In genomic region chr2:31127899-31128298, GRCm38 (mm10) we compare ENCODE assay signal across 12 mouse cellular contexts. TPM values are rescaled to one million over a fixed set of nuclear protein-coding genes. Genes with fewer than 3 reads are reported as not detected.
A peak's percentile ranks its signal among the peaks of the same experiment; 100 is the strongest.
DNase-seq lines count a peak whose midpoint lies in the region; ATAC-seq lines count a peak whose summit lies in the region.
"Had no signal": no experiment of that assay in that cellular context is flagged by ENCODE, and none has a peak within 500 bp of the region (broad histone marks: within the 10 kb centered on the region; RNA-seq: fewer than 3 reads in every experiment).

No protein-coding gene starts in this region.

- peaks cover 64% of the 10 kb centered on the region for H3K4me1 ChIP-seq in liver, embryonic 11.5 days (replicated peaks; ENCODE audit: control insufficient read depth, insufficient read depth, low read length)

- 59% methylated on average over 4 of the region's 4 CpGs for WGBS in liver, embryonic 11.5 days

- no peaks in the 10 kb centered on the region for H3K9me3 ChIP-seq in liver, embryonic 11.5 days (ENCODE audit: control insufficient read depth, low read length)

- peak; percentile 51; the same call in 1 of the 2 replicates for ATAC-seq in liver, embryonic 11.5 days (replicated peaks; ENCODE audit: low FRiP score)
- ATAC-seq in cerebellum, adult (ENCODE audit: insufficient number of reproducible peaks, low FRiP score, low TSS enrichment) = no peak

- H3K36me3 ChIP-seq in liver, embryonic 11.5 days (ENCODE audit: control insufficient read depth, insufficient read depth, low read length) = no peaks in the 10 kb centered on the region

- peak; percentile 67 for DNase-seq in adrenal gland, postnatal 10 days
- DNase-seq in adrenal gland, postnatal 4 days (ENCODE audit: low spot score in 2 of 2) = no peak
- peak; percentile 45 for DNase-seq in 3134 (ENCODE audit: extremely low read depth, insufficient read length, low spot score)
- DNase-seq in adrenal gland, postnatal 25 days = peak; percentile 33
- DNase-seq in liver, embryonic 11.5 days (ENCODE audit: low spot score) = no peak
- DNase-seq in thymus, postnatal 25 days = no peak
- no peak for DNase-seq in cerebellum, adult 9-10 months
- DNase-seq: right cerebral cortex, postnatal 4 days; thymus, postnatal 4 days had no signal

- H3K9ac ChIP-seq in liver, embryonic 11.5 days (ENCODE audit: low read depth, low read length) = no peak overlapping the region
- H3K9ac ChIP-seq: liver, embryonic 14.5 days had no signal

- no peak overlapping the region for H3K4me3 ChIP-seq in liver, embryonic 11.5 days (ENCODE audit: low read depth, low read length)
- H3K4me3 ChIP-seq: erythroblast, embryonic 14.5 days had no signal

- no peaks in the 10 kb centered on the region for H3K27me3 ChIP-seq in liver, embryonic 11.5 days (replicated peaks; ENCODE audit: control insufficient read depth, insufficient read depth, low read length)

- H3K4me2 ChIP-seq in liver, embryonic 11.5 days = no peak overlapping the region

- no peak overlapping the region for H3K27ac ChIP-seq in liver, embryonic 11.5 days (ENCODE audit: low read depth, low read length)
- H3K27ac ChIP-seq: liver, embryonic 14.5 days had no signal

RNA-seq across cellular contexts. Expression of gene Fnbp1, which starts 13.9 kb away (rescaled TPM):
- total RNA-seq in adrenal gland, postnatal 10 days (2021) = 10 to 100 TPM; 48.1 to 58.5 TPM
- 10 to 100 TPM; 69.0 to 82.4 TPM for total RNA-seq in adrenal gland, postnatal 4 days (2021)
- total RNA-seq in adrenal gland, postnatal 25 days (2021) = 50.9 and 66.0 TPM in 2 replicates
- 19.3 and 20.6 TPM in 2 replicates for polyA plus RNA-seq in liver, embryonic 11.5 days (2014; fragmentation: Nextera tagmentation; extraction: Ambion mirVana)

RNA-seq across cellular contexts. Expression of gene Gpr107, which starts 24.2 kb away (rescaled TPM):
- 10 to 100 TPM; 41.7 to 56.4 TPM for total RNA-seq in adrenal gland, postnatal 10 days (2021)
- total RNA-seq in adrenal gland, postnatal 4 days (2021) = 10 to 100 TPM; 62.8 to 68.3 TPM
- 54.1 and 63.6 TPM in 2 replicates for total RNA-seq in adrenal gland, postnatal 25 days (2021)
- polyA plus RNA-seq in liver, embryonic 11.5 days (2014; fragmentation: Nextera tagmentation; extraction: Ambion mirVana) = 17.3 and 21.5 TPM in 2 replicates

Comparison
In these comparisons a context has a peak if more than half of its experiments do, and no peak if none do; other contexts are left out.
1. DNase-seq: peak in adrenal gland, postnatal 10 days (single experiment), 3134 (single experiment) and adrenal gland, postnatal 25 days (single experiment); none in adrenal gland, postnatal 4 days (0 of 2), liver, embryonic 11.5 days (single experiment), thymus, postnatal 25 days (single experiment) and cerebellum, adult 9-10 months (single experiment).